Mouse (Mus musculus): ENCODE data around the gene Tacr2. TPM values are rescaled to one million over a fixed set of nuclear protein-coding genes. Genes with fewer than 3 reads are reported as not detected.

Gene Tacr2
- total RNA-seq, 2 experiments from 2014 or later = 18.6 to 18.7 TPM

GRCm38 (mm10) chr10:62237205-62237604 is 15.0 kb upstream of the Tacr2 start:
- DNase-seq (ENCODE audit: low spot score in 2 of 2) = no peak

GRCm38 (mm10) chr10:62238688-62239087 is 13.6 kb upstream of the Tacr2 start:
- DNase-seq (ENCODE audit: low spot score in 2 of 2) = no peak

GRCm38 (mm10) chr10:62239270-62239669 is 13.0 kb upstream of the Tacr2 start:
- DNase-seq (ENCODE audit: low spot score in 2 of 2) = no peak

GRCm38 (mm10) chr10:62242358-62242757 is 9.9 kb upstream of the Tacr2 start:
- DNase-seq (ENCODE audit: low spot score in 2 of 2) = no peak

- DNase-seq (ENCODE audit: low spot score in 2 of 2) = peak in 1 of 2 experiments; percentile 37
Measured at GRCm38 (mm10) chr10:62242896-62243295, 9.3 kb upstream of the Tacr2 start.

GRCm38 (mm10) chr10:62244067-62244466 is 8.2 kb upstream of the Tacr2 start:
- DNase-seq (ENCODE audit: low spot score in 2 of 2) = no peak

- DNase-seq (ENCODE audit: low spot score in 2 of 2) = no peak
Measured at GRCm38 (mm10) chr10:62247156-62247555, 5.1 kb upstream of the Tacr2 start.

GRCm38 (mm10) chr10:62247815-62248214 is 4.4 kb upstream of the Tacr2 start:
- no peak for DNase-seq (ENCODE audit: low spot score in 2 of 2)

GRCm38 (mm10) chr10:62252496-62253235 is 428 bp downstream of the Tacr2 start:
- DNase-seq (ENCODE audit: low spot score in 2 of 2) = no peak

GRCm38 (mm10) chr10:62258298-62258697 is 6.1 kb downstream of the Tacr2 start:
- no peak for DNase-seq (ENCODE audit: low spot score in 2 of 2)

GRCm38 (mm10) chr10:62261115-62261886 is 9.1 kb downstream of the Tacr2 start:
- peak in 1 of 2 experiments; percentile 63 for DNase-seq (ENCODE audit: low spot score in 2 of 2)

- DNase-seq (ENCODE audit: low spot score in 2 of 2) = no peak
Measured at GRCm38 (mm10) chr10:62264299-62264698, 12.1 kb downstream of the Tacr2 start.

- no peak for DNase-seq (ENCODE audit: low spot score in 2 of 2)
Measured at GRCm38 (mm10) chr10:62269278-62269677, 17.0 kb downstream of the Tacr2 start.

- DNase-seq (ENCODE audit: low spot score in 2 of 2) = peak; percentile 63 to 74
Measured at GRCm38 (mm10) chr10:62275235-62275634, 23.0 kb downstream of the Tacr2 start.

GRCm38 (mm10) chr10:62277499-62278293 is 25.5 kb downstream of the Tacr2 start:
- DNase-seq (ENCODE audit: low spot score in 2 of 2) = no peak

- DNase-seq (ENCODE audit: low spot score in 2 of 2) = no peak
Measured at GRCm38 (mm10) chr10:62279066-62279465, 26.8 kb downstream of the Tacr2 start.

GRCm38 (mm10) chr10:62279671-62280070 is 27.4 kb downstream of the Tacr2 start:
- DNase-seq (ENCODE audit: low spot score in 2 of 2) = no peak

- DNase-seq (ENCODE audit: low spot score in 2 of 2) = no peak
Measured at GRCm38 (mm10) chr10:62282782-62283181, 30.5 kb downstream of the Tacr2 start.

GRCm38 (mm10) chr10:62283206-62283792 is 31.1 kb downstream of the Tacr2 start:
- no peak for DNase-seq (ENCODE audit: low spot score in 2 of 2)

GRCm38 (mm10) chr10:62287460-62288124 is 35.4 kb downstream of the Tacr2 start:
- no peak for DNase-seq (ENCODE audit: low spot score in 2 of 2)

GRCm38 (mm10) chr10:62294112-62294511 is 41.9 kb downstream of the Tacr2 start:
- no peak for DNase-seq (ENCODE audit: low spot score in 2 of 2)
